Mouse (Mus musculus) liver, embryonic 16.5 days (tissue): ENCODE data around the gene Ube2d3. TPM values are rescaled to one million over a fixed set of nuclear protein-coding genes. Genes with fewer than 3 reads are reported as not detected.
A peak's percentile ranks its signal among the peaks of the same experiment; 100 is the strongest.
"Not testable (repeated sequence)": the region's sequence is repeated elsewhere in the genome, so short reads cannot be mapped to it uniquely, and the experiment has no call there.

Experiments used
- ATAC-seq: fragments of 200-750 bp; cut with Nextera tagmentation; 2 replicates; pipeline ENCODE4 v1.8.0; 2017; ENCODE audit warnings: low read depth, mild to moderate bottlenecking, moderate number of reproducible peaks, moderate library complexity
- H3K27ac ChIP-seq: fragments of 300-500 bp; sonication (generic); 2 replicates; pipeline ENCODE4 v1.5.1; 2014; ENCODE audit warnings: mild to moderate bottlenecking, low read length
- H3K27me3 ChIP-seq: fragments of 300-500 bp; sonication (generic); 2 replicates; pipeline ENCODE4 v1.6.1; 2014; ENCODE audit warnings: low read depth, low read length, mixed read lengths; ENCODE audit not compliant: control insufficient read depth, insufficient read depth
- H3K36me3 ChIP-seq: fragments of 300-500 bp; sonication (generic); 2 replicates; pipeline ENCODE4 v1.6.1; 2014; ENCODE audit warnings: mild to moderate bottlenecking; ENCODE audit not compliant: control insufficient read depth, insufficient read depth
- H3K4me1 ChIP-seq: fragments of 300-500 bp; sonication (generic); 2 replicates; pipeline ENCODE4 v1.6.1; 2014; ENCODE audit warnings: low read depth, low read length, mixed read lengths; ENCODE audit not compliant: control insufficient read depth
- H3K4me2 ChIP-seq: fragments of 300-500 bp; sonication (generic); 2 replicates; pipeline ENCODE4 v1.6.1; 2014; ENCODE audit warnings: low read depth, low read length, mixed read lengths
- H3K4me3 ChIP-seq: fragments of 300-500 bp; sonication (generic); 2 replicates; pipeline ENCODE4 v1.5.1; 2014; ENCODE audit warnings: low read depth, mild to moderate bottlenecking, low read length
- H3K9ac ChIP-seq: fragments of 300-500 bp; sonication (generic); 2 replicates; pipeline ENCODE4 v1.6.1; 2014; ENCODE audit warnings: low read depth, low read length
- H3K9me3 ChIP-seq: fragments of 300-500 bp; sonication (generic); replicated peaks from 2 replicates; pipeline ENCODE4 v1.6.1; 2016; ENCODE audit warnings: low read length; ENCODE audit not compliant: control insufficient read depth
- WGBS: fragments of 180-500 bp; shearing (Covaris S2); extraction: QIAGEN DNeasy Blood & Tissue Kit; methylation state at CpG from one replicate; pipeline ENCODE4 v1.1.7; 2014; ENCODE audit not compliant: insufficient replicate concordance; 5-methylcytosine and 5-hydroxymethylcytosine counted together
- polyA plus RNA-seq: library from polyadenylated mRNA; unstranded; fragments of >200 nt; fragmentation: Nextera tagmentation; extraction: Ambion mirVana; gene quantifications from 2 replicates; pipeline ENCODE4 v1.2.1, GENCODE M21; 2015

Ube2d3 gene
- polyA plus RNA-seq, 1 experiment from 2014 or later: 233 TPM

GRCm38 (mm10) chr3:135444930-135445329 lies 7.0 kb downstream of the Ube2d3 start:
- Histone ChIP-seq H3K4me1 (peaks cover 5% of the 10 kb centered on the region), H3K36me3 (peaks cover 2% of the 10 kb centered on the region), H3K4me2 (no peak overlapping the region), H3K9me3 (no peaks in the 10 kb centered on the region), H3K9ac (no peak overlapping the region), H3K27me3 (no peaks in the 10 kb centered on the region), H3K4me3 (no peak overlapping the region), H3K27ac (no peak overlapping the region)
- no peak for ATAC-seq

DNA sequence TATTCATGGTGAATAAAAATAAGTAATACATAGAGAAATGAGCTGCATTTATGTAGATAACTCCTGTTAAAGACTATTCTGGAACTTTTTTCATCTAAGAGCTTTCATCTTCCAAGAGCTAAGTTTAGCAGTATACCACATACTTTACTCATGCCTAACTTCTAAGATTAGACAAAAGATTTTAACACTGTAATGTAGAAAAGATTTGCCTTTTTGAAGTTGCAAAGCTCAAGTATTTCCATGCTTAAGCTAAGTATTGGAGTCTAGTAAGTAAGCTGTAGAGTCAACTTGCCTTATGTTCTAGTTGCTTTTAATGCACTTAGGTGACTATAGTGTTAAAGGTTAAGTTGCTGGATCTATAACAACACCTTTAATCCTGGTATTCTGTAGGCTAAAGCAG lies 21.0 kb downstream of the Ube2d3 start:
- Histone ChIP-seq H3K4me1 (no peaks in the 10 kb centered on the region), H3K9me3 (no peaks in the 10 kb centered on the region), H3K4me3 (no peak overlapping the region), H3K27ac (no peak overlapping the region), H3K4me2 (no peak overlapping the region), H3K27me3 (no peaks in the 10 kb centered on the region), H3K36me3 (peaks cover 27% of the 10 kb centered on the region), H3K9ac (no peak overlapping the region)
- no peak for ATAC-seq

GRCm38 (mm10) chr3:135468402-135468801 lies 30.5 kb downstream of the Ube2d3 start:
- ATAC-seq: no peak
- H3K27ac ChIP-seq: no peak overlapping the region

GRCm38 (mm10) chr3:135469146-135469545 lies 31.2 kb downstream of the Ube2d3 start:
- H3K27ac ChIP-seq: no peak overlapping the region
- H3K4me1 ChIP-seq: no peaks in the 10 kb centered on the region
- WGBS: 49% methylated on average over 3 of the region's 3 CpGs
- H3K9ac ChIP-seq: no peak overlapping the region
- no peak for ATAC-seq
- no peak overlapping the region for H3K4me3 ChIP-seq
- H3K36me3 ChIP-seq: peaks cover 6% of the 10 kb centered on the region; the same call in 1 of the 2 replicates
- H3K9me3 ChIP-seq: no peaks in the 10 kb centered on the region
- no peaks in the 10 kb centered on the region for H3K27me3 ChIP-seq
- no peak overlapping the region for H3K4me2 ChIP-seq

More at GRCm38 (mm10) chr3:135468402-135468801, 30.5 kb downstream of the Ube2d3 start:
- H3K9ac ChIP-seq: no peak overlapping the region
- 85% methylated on average over 1 of the region's 1 CpGs for WGBS
- H3K27me3 ChIP-seq: no peaks in the 10 kb centered on the region
- H3K4me2 ChIP-seq: no peak overlapping the region
- no peaks in the 10 kb centered on the region for H3K4me1 ChIP-seq
- no peak overlapping the region for H3K4me3 ChIP-seq
- H3K36me3 ChIP-seq: peaks cover 6% of the 10 kb centered on the region; the same call in 1 of the 2 replicates
- H3K9me3 ChIP-seq: no peaks in the 10 kb centered on the region

- Histone ChIP-seq H3K4me1 (no peaks in the 10 kb centered on the region), H3K4me2 (no peak overlapping the region), H3K27ac (no peak overlapping the region), H3K9me3 (no peaks in the 10 kb centered on the region), H3K9ac (no peak overlapping the region), H3K4me3 (no peak overlapping the region), H3K36me3 (no peaks in the 10 kb centered on the region; the same call in 1 of the 2 replicates), H3K27me3 (no peaks in the 10 kb centered on the region)
- 44% methylated on average over 4 of the region's 4 CpGs for WGBS
- peak; percentile 71; the same call in 1 of the 2 replicates for ATAC-seq
Observed at GRCm38 (mm10) chr3:135469974-135470373, 32.0 kb downstream of the Ube2d3 start.

DNA sequence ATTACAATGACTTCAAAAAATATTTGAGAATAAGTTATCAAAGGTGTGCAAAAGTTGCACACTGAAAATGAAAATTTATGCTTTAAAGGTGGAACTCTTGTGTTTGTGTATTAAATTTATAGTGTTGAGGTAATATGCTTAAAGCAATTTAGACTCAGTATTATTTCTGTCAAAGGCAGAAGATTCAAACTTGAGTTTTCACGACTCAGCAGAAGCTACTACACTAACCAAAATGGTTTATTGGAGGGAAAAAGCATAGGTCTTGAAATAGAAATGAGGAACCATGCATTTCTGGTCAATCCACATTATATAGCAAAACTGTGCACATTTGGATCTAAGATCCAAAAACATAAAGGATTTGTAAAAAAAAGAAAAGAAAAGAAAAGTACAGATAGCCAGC lies 32.9 kb downstream of the Ube2d3 start:
- ATAC-seq: no peak
- Histone ChIP-seq H3K9me3 (no peaks in the 10 kb centered on the region), H3K27me3 (no peaks in the 10 kb centered on the region), H3K4me2 (no peak overlapping the region), H3K4me1 (no peaks in the 10 kb centered on the region), H3K9ac (no peak overlapping the region), H3K36me3 (no peaks in the 10 kb centered on the region), H3K27ac (no peak overlapping the region), H3K4me3 (no peak overlapping the region)
- 19% methylated on average over 1 of the region's 1 CpGs for WGBS

DNA sequence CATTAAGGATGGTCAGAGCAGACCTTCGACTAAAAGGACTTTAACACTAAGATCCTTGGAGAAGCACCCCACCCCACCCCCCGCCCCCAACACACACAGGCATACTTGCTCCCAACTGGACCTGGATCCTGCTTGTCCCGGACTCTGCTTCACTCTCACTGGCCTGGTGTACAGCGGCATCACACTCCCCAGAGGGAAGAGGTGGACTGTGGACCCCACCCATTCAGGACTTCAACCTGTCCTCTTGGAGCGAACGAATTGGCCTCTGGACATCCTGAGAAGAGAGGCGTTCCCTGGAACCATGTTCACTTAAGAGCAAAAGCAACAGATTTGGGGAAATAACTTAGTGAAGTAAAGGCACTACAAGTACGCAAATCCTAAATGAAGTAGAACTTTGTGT lies 37.1 kb downstream of the Ube2d3 start:
- H3K4me1 ChIP-seq: no peaks in the 10 kb centered on the region
- no peak overlapping the region for H3K4me2 ChIP-seq
- H3K9me3 ChIP-seq: no peaks in the 10 kb centered on the region
- no peak overlapping the region for H3K9ac ChIP-seq
- H3K36me3 ChIP-seq: no peaks in the 10 kb centered on the region
- H3K4me3 ChIP-seq: no peak overlapping the region
- H3K27ac ChIP-seq: no peak overlapping the region
- H3K27me3 ChIP-seq: no peaks in the 10 kb centered on the region
- ATAC-seq: no peak
- WGBS: 77% methylated on average over 8 of the region's 8 CpGs

DNA sequence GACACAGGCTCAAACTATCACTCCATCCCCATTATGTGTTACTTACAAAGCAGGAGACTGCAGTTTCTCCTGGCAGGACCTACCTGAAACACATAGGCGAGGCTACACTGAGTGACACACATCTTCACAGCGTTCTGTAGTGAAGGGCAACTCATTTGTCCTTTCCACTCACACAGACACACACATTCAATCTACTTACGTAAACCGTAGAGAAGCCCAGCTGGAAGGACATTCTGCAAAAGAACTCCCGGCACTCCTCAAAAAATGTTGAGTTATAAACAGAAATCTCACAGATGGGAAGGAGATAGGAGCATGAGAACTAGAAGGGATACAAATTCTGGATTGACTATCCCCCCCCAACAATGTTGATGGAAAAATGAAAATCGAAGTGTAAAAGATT lies 38.3 kb downstream of the Ube2d3 start:
- no peaks in the 10 kb centered on the region for H3K4me1 ChIP-seq
- no peak overlapping the region for H3K27ac ChIP-seq
- no peak overlapping the region for H3K9ac ChIP-seq
- 68% methylated on average over 6 of the region's 6 CpGs for WGBS
- no peaks in the 10 kb centered on the region for H3K9me3 ChIP-seq
- H3K27me3 ChIP-seq: no peaks in the 10 kb centered on the region
- no peaks in the 10 kb centered on the region for H3K36me3 ChIP-seq
- no peak for ATAC-seq
- no peak overlapping the region for H3K4me3 ChIP-seq
- H3K4me2 ChIP-seq: no peak overlapping the region

DNA sequence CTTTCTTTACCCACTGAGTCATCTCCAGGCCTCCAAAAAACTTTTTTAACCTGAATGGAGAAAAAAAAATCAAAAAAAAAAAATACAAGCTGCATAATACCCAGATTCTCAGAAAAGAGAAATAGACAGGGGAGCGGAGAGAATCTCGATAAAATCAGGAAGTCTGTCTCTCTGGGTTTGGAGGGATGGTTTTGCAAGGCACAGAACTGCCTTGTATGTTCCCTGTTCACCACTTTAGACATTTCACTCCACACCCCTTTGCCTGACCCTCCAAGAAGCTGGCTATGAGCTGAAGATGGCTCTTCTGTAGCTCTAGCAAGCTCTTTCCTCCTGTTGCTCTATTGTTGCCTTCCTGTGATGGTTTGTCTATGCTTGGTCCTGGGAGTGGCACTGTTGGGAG lies 39.0 kb downstream of the Ube2d3 start:
- H3K4me1 ChIP-seq: no peaks in the 10 kb centered on the region
- WGBS: 43% methylated on average over 2 of the region's 2 CpGs
- no peak overlapping the region for H3K9ac ChIP-seq
- no peaks in the 10 kb centered on the region for H3K9me3 ChIP-seq
- H3K27ac ChIP-seq: no peak overlapping the region
- no peak for ATAC-seq
- no peaks in the 10 kb centered on the region for H3K27me3 ChIP-seq
- no peaks in the 10 kb centered on the region for H3K36me3 ChIP-seq
- H3K4me3 ChIP-seq: no peak overlapping the region
- no peak overlapping the region for H3K4me2 ChIP-seq

DNA sequence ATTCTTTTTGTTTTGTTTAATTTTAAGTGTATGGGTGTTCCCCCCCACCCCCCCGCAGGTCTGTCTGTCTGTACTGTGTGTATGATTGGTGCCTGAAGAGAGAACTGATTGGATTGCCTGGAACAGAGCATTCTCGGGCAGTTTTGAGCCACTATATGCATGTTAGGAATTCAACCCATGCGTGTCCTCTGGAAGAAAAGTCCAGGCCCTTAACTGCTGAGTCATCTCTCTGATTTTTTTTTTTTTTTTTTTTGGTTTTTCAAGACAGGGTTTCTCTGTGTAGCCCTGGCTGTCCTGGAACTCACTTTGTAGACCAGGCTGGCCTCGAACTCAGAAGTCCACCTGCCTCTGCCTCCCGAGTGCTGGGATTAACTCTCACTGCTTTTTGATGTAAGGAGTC lies 41.1 kb downstream of the Ube2d3 start:
- not testable (repeated sequence) for H3K4me3 ChIP-seq, ATAC-seq, H3K36me3 ChIP-seq, H3K4me2 ChIP-seq, H3K27ac ChIP-seq, H3K4me1 ChIP-seq, H3K9me3 ChIP-seq, H3K9ac ChIP-seq, H3K27me3 ChIP-seq
- WGBS: 55% methylated on average over 5 of the region's 5 CpGs
